Mouse (Mus musculus) ES-E14 (cell line): ENCODE measurements around the gene Cavin4.

Experiments used
- CHD2 ChIP-seq: IDR thresholded peaks from 2 replicates; pipeline ENCODE4 v1.6.1; 2014; ENCODE audit warnings: mild to moderate bottlenecking, low read depth, low read length, inconsistent platforms
- HCFC1 ChIP-seq: IDR thresholded peaks from 2 replicates; pipeline ENCODE4 v1.6.1; 2012; ENCODE audit warnings: low read length, inconsistent platforms, borderline replicate concordance; ENCODE audit not compliant: insufficient read depth
- ZNF384 ChIP-seq: IDR thresholded peaks from 2 replicates; pipeline ENCODE4 v1.6.1; 2012; ENCODE audit warnings: low read depth, low read length, inconsistent platforms

- TF ChIP-seq HCFC1 (no peak), CHD2 (no peak), ZNF384 (no peak)
Observed at GRCm38 (mm10) chr4:48676570-48677185, 13.4 kb downstream of the Cavin4 start.
